Mouse (Mus musculus) gastrocnemius, adult 2 months (tissue): ENCODE results near the gene Padi6. TPM values are rescaled to one million over a fixed set of nuclear protein-coding genes. Genes with fewer than 3 reads are reported as not detected.

ENCODE experiments used
- DNase-seq: peaks from one replicate; pipeline ENCODE4 v3.0.0; 2022
- H3K27ac ChIP-seq: fragments of 200-600 bp; 2 replicates; pipeline ENCODE4 v1.8.1; 2022; ENCODE audit warnings: mild to moderate bottlenecking
- H3K4me3 ChIP-seq: fragments of 200-600 bp; 2 replicates; pipeline ENCODE4 v1.8.1; 2022; ENCODE audit warnings: mild to moderate bottlenecking, moderate library complexity
- CTCF ChIP-seq: fragments of 200-600 bp; IDR thresholded peaks from 2 replicates; pipeline ENCODE4 v1.8.1; 2022; ENCODE audit warnings: antibody characterized with exemption, mild to moderate bottlenecking, moderate library complexity
- intact Hi-C: fragments of 180-260 bp; cut with DNase I; formaldehyde crosslinking; loops from one replicate; pipeline ENCODE4 v1.15.1; 2025
- long read RNA-seq, 2 experiments: library from polyadenylated mRNA; stranded (forward); transcript quantifications; one replicate each; pipeline ENCODE4 v2.0.0; 2021
- total RNA-seq, 2 experiments: library from RNA; stranded (reverse); gene quantifications; 2 replicates each; pipeline ENCODE4 v1.2.3; 2021

Gene Padi6
- not detected for total RNA-seq
- long read RNA-seq, experiment 1 = 0 reads
- long read RNA-seq, experiment 2 = 0 reads

- DNase-seq = no peak
- Histone ChIP-seq H3K27ac (no peak within 1 kb of the TSS), H3K4me3 (no peak within 1 kb of the TSS)
- intact Hi-C loops = no loop called here
- no peak for TF ChIP-seq CTCF
These were observed at the start of gene Padi6 for GRCm38 (mm10) chr4:140742543-140742942. Gene Padi6, minus strand, starts transcription at chr4:140742643.

DNA sequence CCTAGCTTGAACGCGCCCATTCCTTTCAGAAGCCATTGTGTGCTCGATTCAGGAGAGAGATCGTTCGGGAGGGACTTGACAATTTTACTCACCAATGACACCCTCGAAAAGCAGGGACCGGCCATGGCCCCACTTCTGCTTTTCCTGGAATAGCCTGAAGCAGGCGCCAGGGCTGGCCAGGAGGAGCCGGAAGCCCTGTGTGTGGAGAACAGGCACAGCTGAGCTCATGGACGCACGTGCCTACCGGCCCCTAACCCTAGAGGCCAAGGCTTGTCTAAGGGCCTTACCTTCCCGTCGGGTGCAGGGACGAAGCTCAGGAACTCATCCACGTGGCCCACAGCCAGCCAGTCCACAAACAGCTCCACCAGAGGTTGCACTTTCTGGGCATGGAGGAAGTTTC lies 48.6 kb upstream of the Padi6 start:
- no peak for DNase-seq
- H3K4me3 ChIP-seq = no peak overlapping the region
- H3K27ac ChIP-seq = no peak overlapping the region
- no peak for TF ChIP-seq CTCF
- intact Hi-C loops = no loop called here

- no peak for DNase-seq
- TF ChIP-seq CTCF = no peak
- Histone ChIP-seq H3K27ac (no peak overlapping the region), H3K4me3 (no peak overlapping the region)
- intact Hi-C loops = loop anchor here (1.0 to 10.0 kb wide), 3 partner anchors 112 to 245 kb away; no protein-coding TSS in a partner anchor
These were observed 47.5 kb upstream of the Padi6 start for GRCm38 (mm10) chr4:140789983-140790382.

DNA sequence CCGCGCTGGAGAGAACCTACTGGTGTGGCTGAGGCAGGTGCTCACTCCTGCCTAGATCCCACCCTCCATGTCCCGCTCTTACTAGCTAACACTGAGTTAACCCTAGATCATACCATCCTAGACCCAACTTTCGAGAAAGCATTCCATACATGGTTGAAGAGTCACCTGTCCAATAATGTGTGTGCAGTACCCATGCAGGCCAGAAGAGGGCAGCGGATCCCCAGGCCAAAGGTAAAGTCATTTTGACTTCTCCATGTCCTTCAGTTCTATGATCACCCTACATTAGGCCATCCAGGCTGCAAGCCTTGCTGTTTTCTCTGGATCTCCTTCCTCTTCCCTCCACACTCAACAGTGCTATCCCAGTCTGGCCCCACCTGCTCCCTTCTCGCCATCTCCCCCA lies 46.5 kb upstream of the Padi6 start:
- intact Hi-C loops = loop anchor here (1.0 to 10.0 kb wide), 3 partner anchors 113 to 246 kb away; no protein-coding TSS in a partner anchor
- peak; percentile 95 for TF ChIP-seq CTCF
- no peak overlapping the region for H3K4me3 ChIP-seq
- peak; percentile 76 for DNase-seq
- no peak overlapping the region for H3K27ac ChIP-seq

GRCm38 (mm10) chr4:140788264-140788663 lies 45.8 kb upstream of the Padi6 start:
- no peak for DNase-seq
- intact Hi-C loops = loop anchor here (5.0 to 10.0 kb wide), 2 partner anchors 169 to 247 kb away; no protein-coding TSS in a partner anchor
- Histone ChIP-seq H3K27ac (peak overlapping the region; percentile 12; the same call in 1 of the 2 replicates), H3K4me3 (no peak overlapping the region)
- no peak for TF ChIP-seq CTCF

- intact Hi-C loops = loop anchor here (5.0 to 10.0 kb wide), 2 partner anchors 170 to 247 kb away; no protein-coding TSS in a partner anchor
These were observed 45.0 kb upstream of the Padi6 start for GRCm38 (mm10) chr4:140787414-140787813.

DNA sequence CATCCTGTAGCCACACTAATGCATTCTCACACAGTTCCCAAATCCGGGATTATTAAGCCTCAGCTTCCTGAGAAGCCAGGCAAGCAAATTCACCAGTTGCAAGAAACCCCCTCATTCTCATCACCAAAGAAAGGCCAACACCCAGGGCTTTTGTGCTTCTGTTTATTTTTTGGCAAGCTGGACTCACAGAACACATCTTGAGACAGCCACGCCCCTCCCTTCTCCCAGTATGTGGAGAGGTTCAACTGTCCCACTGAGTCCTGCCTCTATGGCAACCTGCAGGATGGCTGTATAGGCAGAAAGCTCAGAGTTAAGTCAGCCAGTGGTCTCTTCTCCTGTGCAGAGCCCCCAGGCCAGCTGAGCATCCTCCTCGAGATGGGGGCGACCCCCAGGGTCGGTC lies 42.8 kb upstream of the Padi6 start:
- Histone ChIP-seq H3K4me3 (no peak overlapping the region), H3K27ac (no peak overlapping the region)
- DNase-seq = no peak
- TF ChIP-seq CTCF = no peak
- intact Hi-C loops = loop anchor here (5.0 to 10.0 kb wide), 2 partner anchors 172 to 250 kb away; no protein-coding TSS in a partner anchor

More at GRCm38 (mm10) chr4:140787414-140787813, 45.0 kb upstream of the Padi6 start:
- TF ChIP-seq CTCF = no peak
- Histone ChIP-seq H3K27ac (peak overlapping the region; percentile 61), H3K4me3 (no peak overlapping the region)
- peak; percentile 38 for DNase-seq

DNA sequence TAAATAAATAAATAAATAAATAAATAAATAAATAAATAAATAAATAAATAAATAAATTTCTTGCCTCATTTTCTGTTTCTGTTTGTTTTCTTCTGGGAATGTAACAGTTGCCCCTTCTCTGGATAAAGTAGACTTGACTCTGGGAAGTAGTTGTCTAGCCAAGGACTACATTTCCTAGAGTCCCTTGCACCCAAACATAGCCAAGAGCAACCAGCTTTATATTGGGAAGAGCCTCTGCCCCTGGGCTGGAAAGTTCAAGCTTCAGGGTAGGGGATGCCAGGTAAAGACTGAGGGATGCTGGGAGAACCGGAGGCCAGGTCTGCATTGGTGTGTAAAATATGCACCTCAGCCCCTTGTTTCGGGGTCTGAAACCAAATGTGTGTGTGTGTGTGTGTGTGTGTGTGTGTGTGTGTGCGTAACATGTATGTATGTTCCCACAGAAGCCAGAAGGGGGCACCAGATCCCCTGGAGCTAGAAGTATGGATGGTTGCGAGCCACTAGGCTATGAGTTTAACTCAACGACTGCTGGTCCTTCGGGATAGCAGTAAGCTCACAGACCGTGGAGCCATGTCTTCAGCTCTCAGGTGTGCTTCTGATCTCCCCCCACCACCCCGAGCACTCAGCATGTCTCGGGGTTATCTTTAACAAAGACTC lies 42.0 kb upstream of the Padi6 start:
- TF ChIP-seq CTCF = no peak
- no peak for DNase-seq
- no peak overlapping the region for H3K4me3 ChIP-seq
- intact Hi-C loops = loop anchor here (10.0 kb wide), 1 partner anchor 250 kb away; no protein-coding TSS in a partner anchor
- no peak overlapping the region for H3K27ac ChIP-seq

DNA sequence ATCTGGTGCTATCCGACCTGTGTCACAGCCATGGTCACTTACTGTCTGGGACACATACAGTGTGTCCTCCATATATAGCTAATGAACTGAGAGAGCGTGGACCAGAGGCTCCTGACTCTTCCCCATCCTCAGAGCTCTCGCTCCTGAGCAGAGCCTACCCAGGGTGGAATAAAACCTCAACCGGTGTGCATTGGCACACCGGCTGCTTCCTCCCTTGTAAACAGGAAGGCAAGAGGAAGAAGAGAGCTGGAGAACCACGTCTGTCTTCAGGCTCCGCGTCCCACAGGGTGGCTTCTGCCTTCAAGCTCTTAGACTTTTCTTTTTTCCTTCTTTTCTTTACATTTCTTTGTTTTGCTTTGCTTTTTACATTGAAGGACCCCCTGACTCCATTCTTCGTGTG lies 40.4 kb upstream of the Padi6 start:
- H3K4me3 ChIP-seq = no peak overlapping the region

GRCm38 (mm10) chr4:140780507-140780906 lies 38.1 kb upstream of the Padi6 start:
- Histone ChIP-seq H3K4me3 (no peak overlapping the region), H3K27ac (peak overlapping the region; percentile 78)
- peak; percentile 66 for DNase-seq
- intact Hi-C loops = loop anchor here (10.0 kb wide), 1 partner anchor 254 kb away; no protein-coding TSS in a partner anchor
- no peak for TF ChIP-seq CTCF

More for the DNA sequence above, 40.4 kb upstream of the Padi6 start:
- intact Hi-C loops = loop anchor here (10.0 kb wide), 1 partner anchor 252 kb away; no protein-coding TSS in a partner anchor
- TF ChIP-seq CTCF = no peak
- no peak overlapping the region for H3K27ac ChIP-seq
- DNase-seq = no peak

GRCm38 (mm10) chr4:140779803-140780397 lies 37.5 kb upstream of the Padi6 start:
- Histone ChIP-seq H3K27ac (peak overlapping the region; percentile 78), H3K4me3 (no peak overlapping the region)
- intact Hi-C loops = loop anchor here (10.0 kb wide), 1 partner anchor 255 kb away; no protein-coding TSS in a partner anchor
- peak; percentile 76 for DNase-seq
- no peak for TF ChIP-seq CTCF

DNA sequence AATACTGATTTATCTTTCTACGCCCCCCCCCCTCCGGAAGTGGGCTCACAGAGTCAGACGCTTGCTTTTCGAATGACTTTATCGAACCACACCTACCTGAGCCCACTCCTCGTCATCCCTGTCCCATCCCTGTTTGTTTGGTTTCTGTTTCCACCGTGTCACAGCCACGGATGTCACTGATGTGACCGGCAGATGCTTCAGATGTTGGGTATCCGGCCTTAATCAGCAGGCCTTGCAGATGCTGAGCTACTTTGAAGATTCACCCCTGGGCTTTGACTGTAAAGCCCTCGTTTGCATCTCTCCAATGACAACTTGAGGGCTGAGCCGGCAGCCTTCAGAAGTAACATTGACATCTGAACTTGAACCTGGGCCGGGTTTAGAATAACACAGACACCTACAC lies 34.2 kb upstream of the Padi6 start:
- TF ChIP-seq CTCF = no peak
- H3K4me3 ChIP-seq = no peak overlapping the region
- H3K27ac ChIP-seq = no peak overlapping the region
- no peak for DNase-seq
- intact Hi-C loops = no loop called here

DNA sequence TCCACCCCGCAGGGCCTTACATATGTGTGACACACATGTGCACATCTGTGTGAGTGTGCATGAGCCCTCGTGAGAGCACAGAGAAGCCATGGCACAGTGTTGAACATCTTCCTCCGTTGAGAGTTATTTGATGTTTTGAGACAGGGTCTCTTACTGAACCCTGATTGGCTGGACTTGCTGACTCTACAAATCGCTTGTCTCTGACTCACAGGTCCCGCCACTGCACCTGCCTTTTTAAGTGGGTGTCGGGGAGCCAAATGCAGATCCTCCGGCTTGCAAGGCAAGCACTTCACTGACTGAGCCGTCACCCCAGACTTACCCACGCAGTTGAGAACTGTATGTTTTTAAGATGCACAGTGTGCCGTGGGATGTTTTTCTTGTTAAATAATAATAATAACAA lies 33.4 kb upstream of the Padi6 start:
- DNase-seq = no peak
- Histone ChIP-seq H3K4me3 (no peak overlapping the region), H3K27ac (no peak overlapping the region)
- TF ChIP-seq CTCF = no peak
- intact Hi-C loops = no loop called here
